Mouse (Mus musculus): ENCODE measurements around the gene Sirt7.

The Sirt7 gene

DNA sequence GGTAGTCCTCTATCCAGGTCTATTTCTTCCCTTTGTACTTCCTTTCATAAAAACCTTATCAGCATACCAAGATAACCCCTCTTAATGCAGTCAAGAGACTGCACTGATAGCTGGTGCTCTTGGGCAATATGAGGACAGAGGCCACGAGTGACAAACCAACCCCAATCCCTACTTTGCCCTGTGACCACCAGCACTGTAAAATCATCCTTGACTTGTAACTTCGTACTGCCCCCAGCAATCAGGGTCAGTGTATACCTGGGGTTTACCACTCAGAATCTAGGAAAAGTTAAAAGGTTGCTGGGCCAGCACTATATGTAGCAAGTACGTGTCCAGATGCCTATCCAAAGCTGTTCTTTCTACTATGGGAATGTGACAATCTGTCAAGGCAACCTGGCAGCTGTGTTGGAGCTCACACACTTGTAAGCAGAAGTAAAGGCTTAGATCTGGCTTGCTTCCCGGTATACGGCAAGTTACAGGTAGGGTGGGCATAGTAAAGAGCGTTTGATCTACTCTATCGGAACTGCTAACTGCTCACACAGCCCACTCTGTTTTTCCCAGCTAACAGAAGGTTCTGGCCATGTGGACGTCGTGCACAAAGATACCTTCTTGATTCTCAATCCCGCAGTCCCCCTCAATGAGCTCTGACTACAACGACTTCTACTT is 53.2 kb downstream of the Sirt7 start:
- DNase-seq (ENCODE audit: low spot score in 2 of 2), result peak in 1 of 2 experiments; percentile 21

- DNase-seq (ENCODE audit: low spot score in 2 of 2), result no peak
Observed at GRCm38 (mm10) chr11:120571122-120571521, 53.9 kb downstream of the Sirt7 start.

All from spleen, postnatal 10 days (tissue).